Mouse (Mus musculus) heart, postnatal 0 days (tissue): ENCODE results near the gene Aes.

Experiments
- CTCF ChIP-seq: IDR thresholded peaks from 2 replicates; pipeline ENCODE4 v1.5.1; 2016; ENCODE audit warnings: antibody characterized with exemption, control low read depth, low read depth
- EP300 ChIP-seq: IDR thresholded peaks from 2 replicates; pipeline ENCODE4 v1.6.1; 2016; ENCODE audit warnings: antibody characterized with exemption, low read depth

GRCm38 (mm10) chr10:81517227-81517626 lies 42.1 kb upstream of the Aes start:
- TF ChIP-seq CTCF: no peak
- TF ChIP-seq EP300: no peak
